Mouse (Mus musculus): Measurements from ENCODE around the gene Ptprr. TPM values are rescaled to one million over a fixed set of nuclear protein-coding genes. Genes with fewer than 3 reads are reported as not detected.

The Ptprr gene
- polyA plus RNA-seq, 1 experiment from 2014 or later: 0.20 TPM

DNA sequence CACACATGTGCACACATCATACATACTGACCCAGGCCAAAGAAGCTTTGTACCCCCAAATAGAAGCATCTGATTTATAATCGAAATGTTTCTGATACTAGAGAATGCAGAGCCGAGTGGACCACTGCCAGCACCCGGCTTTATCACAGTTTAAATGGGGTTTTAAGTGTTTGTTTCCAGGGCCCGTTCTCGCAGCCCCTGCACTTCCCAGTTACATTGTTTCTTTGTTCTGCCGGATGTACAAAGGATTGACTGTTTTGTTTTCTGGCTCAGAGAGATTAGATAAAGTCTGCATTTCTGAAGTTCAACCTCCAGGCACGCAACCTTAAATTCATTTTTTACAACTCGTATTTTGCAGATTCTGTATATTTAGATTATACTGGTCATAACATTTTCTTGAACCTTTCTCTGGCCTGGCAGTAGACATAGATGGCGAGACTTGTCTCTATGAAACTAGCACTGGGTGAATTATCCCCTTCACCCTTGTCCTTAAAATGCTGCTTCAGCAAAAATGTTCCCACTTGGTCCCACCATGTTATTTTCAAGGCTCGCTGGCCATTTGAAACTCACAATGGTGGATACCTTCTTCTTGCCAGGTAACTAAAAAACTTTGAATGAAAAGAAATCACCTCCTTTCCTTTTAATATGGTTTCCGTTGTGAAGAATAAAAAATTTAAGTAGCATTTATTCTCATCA is 292.6 kb downstream of the Ptprr start:
- Histone ChIP-seq H3K27ac (replicated peaks; ENCODE audit: low read depth, low read length) (no peak overlapping the region), H3K27me3 (ENCODE audit: control insufficient read depth, insufficient read depth, low read length) (no peaks in the 10 kb centered on the region), H3K36me3 (ENCODE audit: control insufficient read depth, insufficient read depth, low read length) (no peaks in the 10 kb centered on the region), H3K4me1 (ENCODE audit: control insufficient read depth, insufficient read depth, low read length) (no peaks in the 10 kb centered on the region), H3K9ac (ENCODE audit: low read length) (no peak overlapping the region), H3K4me3 (ENCODE audit: low read depth, low read length) (no peak overlapping the region), H3K4me2 (ENCODE audit: low read depth, severe bottlenecking) (no peak overlapping the region), H3K9me3 (ENCODE audit: control insufficient read depth, low read length) (no peaks in the 10 kb centered on the region)
- ATAC-seq (ENCODE audit: insufficient number of reproducible peaks, low FRiP score, low TSS enrichment, low read depth): no peak
- DNase-seq (ENCODE audit: low spot score): no peak
- 77% methylated on average over 11 of the region's 11 CpGs for WGBS

GRCm38 (mm10) chr10:116319246-116319645 is 301.2 kb downstream of the Ptprr start:
- Histone ChIP-seq H3K4me3 (ENCODE audit: low read depth, low read length) (no peak overlapping the region), H3K9ac (ENCODE audit: low read length) (no peak overlapping the region), H3K9me3 (ENCODE audit: control insufficient read depth, low read length) (no peaks in the 10 kb centered on the region), H3K27me3 (ENCODE audit: control insufficient read depth, insufficient read depth, low read length) (no peaks in the 10 kb centered on the region), H3K36me3 (ENCODE audit: control insufficient read depth, insufficient read depth, low read length) (no peaks in the 10 kb centered on the region), H3K27ac (replicated peaks; ENCODE audit: low read depth, low read length) (no peak overlapping the region), H3K4me1 (ENCODE audit: control insufficient read depth, insufficient read depth, low read length) (no peaks in the 10 kb centered on the region), H3K4me2 (ENCODE audit: low read depth, severe bottlenecking) (no peak overlapping the region)
- ATAC-seq (ENCODE audit: insufficient number of reproducible peaks, low FRiP score, low TSS enrichment, low read depth) (peak; percentile 57; the same call in 1 of the 2 replicates), DNase-seq (ENCODE audit: low spot score) (peak; percentile 88)
- WGBS: 20% methylated on average over 12 of the region's 12 CpGs

Other genes with a start within 250 kb of the Ptprr start
- 0.39 and 0.77 TPM in 2 replicates for gene Tspan8, start 201.4 kb upstream of the Ptprr start, polyA plus RNA-seq (2014; fragmentation: Nextera tagmentation; extraction: Ambion mirVana)
- not detected in 2 replicates for gene 4933416C03Rik, start 95.7 kb downstream of the Ptprr start, polyA plus RNA-seq (2014; fragmentation: Nextera tagmentation; extraction: Ambion mirVana)

All from limb, embryonic 11.5 days (tissue).